Mouse (Mus musculus) heart, postnatal 10 days (tissue): ENCODE measurements around the gene Pisd. TPM values are rescaled to one million over a fixed set of nuclear protein-coding genes. Genes with fewer than 3 reads are reported as not detected.
"Not testable (repeated sequence)": the region's sequence is repeated elsewhere in the genome, so short reads cannot be mapped to it uniquely, and the experiment has no call there.

Experiments
- DNase-seq, 2 experiments: peaks; one replicate each; pipeline ENCODE4 v3.0.0; 2021
- intact Hi-C: fragments of 180-260 bp; cut with DNase I; formaldehyde crosslinking; loops from one replicate; pipeline ENCODE4 v1.15.1; 2025
- total RNA-seq, 2 experiments: library from RNA; stranded (reverse); gene quantifications; 2 replicates each; pipeline ENCODE4 v1.2.3; 2021

Gene Pisd
- total RNA-seq, 2 experiments from 2014 or later: 32.1 to 36.6 TPM

DNA sequence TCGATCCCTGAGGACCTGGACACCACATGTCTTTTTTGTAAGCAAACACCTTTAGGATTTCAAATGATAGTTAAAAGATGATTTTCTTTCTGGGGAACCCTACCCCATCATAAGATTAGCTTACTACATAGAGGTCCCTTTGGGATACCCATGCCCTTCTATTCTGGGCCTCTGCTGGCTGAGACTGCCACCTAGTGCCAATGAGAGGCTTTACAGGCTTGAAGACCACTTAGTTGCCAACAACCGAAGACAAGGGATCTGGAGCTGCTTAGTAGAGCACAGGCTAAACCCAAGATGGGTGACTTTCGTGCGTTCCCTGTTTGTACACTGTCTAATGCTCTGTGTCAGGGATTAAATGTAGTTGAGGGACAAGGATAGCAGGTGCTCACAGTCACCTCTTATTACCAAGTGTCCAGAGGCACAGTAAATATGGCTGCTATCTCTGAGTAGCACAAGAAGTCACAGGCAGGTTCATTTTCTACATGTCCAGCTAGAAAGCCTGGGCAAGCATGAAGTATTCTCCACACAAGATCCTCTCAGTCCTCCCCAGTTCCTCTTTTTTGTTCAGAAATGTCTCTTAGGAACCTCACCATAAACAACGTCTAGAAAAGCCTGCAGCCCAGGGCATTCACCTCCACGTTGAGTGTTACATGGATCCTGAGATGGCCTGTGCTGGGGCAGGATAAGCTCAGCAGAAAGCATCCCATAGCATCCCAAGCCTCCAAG lies 37.6 kb downstream of the Pisd start:
- peak; percentile 72 to 78 for DNase-seq
- intact Hi-C loops: loop anchor here (1.0 to 2.0 kb wide), 2 partner anchors 34 to 159 kb away; no protein-coding TSS in a partner anchor

- DNase-seq: peak; percentile 88 to 90
- intact Hi-C loops: loop anchor here (2.0 kb wide), 1 partner anchor 157 kb away; no protein-coding TSS in a partner anchor
Measured at GRCm38 (mm10) chr5:32745705-32746655, 39.5 kb downstream of the Pisd start.

DNA sequence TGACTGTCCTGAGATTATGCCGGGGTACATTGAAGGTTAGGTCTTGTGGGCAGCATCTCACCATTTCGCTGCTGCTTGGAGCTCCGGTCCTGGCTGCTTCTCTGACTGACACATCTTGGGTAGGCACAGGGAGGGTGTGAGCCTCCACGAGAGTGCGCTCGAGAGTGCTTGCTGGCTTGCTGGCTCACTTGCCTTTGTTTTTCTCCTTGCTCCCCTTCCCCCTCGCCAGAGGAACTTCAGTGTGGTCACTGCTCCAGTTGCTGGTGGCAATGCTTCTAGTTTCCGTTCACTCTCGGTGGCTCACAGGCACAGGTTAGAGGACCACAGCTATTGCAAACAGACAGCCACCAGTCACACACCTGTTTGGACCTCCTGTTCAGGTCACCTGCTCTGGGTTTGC lies 43.3 kb downstream of the Pisd start:
- peak in 1 of 2 experiments; percentile 24 for DNase-seq
- intact Hi-C loops: no loop called here

DNA sequence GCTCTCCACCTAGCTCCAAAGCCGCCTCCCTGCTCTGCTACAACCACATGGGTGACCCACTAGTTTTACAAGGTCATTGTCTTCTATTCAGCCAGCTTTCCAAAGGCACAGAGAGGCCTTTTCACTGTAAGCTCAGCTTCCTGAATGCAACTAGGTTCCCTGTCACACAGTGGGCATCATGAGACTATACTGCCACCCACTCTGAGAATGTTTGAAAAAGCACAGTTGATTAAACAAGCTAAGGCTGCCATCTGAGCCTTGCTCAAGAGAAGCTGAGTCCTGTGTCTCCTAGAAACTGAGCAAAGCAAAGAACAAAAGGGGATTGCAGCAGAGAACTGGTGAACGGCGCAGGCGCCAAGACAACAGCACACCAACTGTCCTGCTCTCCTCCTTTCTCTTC lies 44.1 kb downstream of the Pisd start:
- intact Hi-C loops, DNase-seq: not testable (repeated sequence)

DNA sequence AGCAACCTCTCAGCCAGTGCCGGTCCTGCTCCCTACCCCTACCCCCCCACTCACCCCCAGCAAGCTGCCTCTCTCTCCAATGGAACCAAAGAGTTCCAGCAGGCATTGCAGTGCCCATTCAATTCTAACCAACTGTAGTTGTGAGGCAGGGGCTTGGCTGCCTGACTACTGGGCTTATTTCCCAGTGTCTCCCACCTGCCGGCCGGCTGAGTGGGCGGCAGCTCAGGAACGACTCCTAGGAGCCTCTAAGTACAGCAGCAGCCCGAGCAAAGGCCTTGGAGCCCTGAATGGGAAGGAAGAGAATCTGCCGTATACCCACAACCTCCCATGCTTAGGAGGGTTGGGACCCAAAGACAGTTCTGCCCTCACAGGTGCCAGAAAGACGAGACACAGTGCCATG lies 44.6 kb downstream of the Pisd start:
- DNase-seq, intact Hi-C loops: not testable (repeated sequence)

- intact Hi-C loops: no loop called here
- no peak for DNase-seq
Measured at GRCm38 (mm10) chr5:32740138-32740537, 45.3 kb downstream of the Pisd start.

DNA sequence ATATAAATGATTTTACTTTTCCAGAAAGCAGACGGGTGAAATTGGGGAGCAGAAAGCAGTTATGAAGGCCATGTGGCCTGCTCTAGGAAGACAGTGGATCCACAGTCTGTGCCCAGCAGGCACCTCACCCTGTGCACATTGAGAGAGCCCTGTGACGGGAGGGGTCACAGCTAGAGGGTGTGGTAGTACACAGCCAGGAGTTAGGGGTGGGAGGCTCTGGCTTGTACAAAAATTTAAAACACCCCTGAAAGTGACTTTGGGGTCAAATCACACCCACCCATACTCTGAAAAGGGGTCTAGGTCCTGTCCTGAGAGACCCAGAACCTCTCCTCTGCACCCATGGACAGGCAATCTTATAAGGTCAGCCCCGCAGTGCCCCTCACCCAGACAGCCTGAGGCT lies 48.7 kb downstream of the Pisd start:
- DNase-seq, intact Hi-C loops: not testable (repeated sequence)

GRCm38 (mm10) chr5:32735779-32736178 lies 49.7 kb downstream of the Pisd start:
- no peak for DNase-seq
- intact Hi-C loops: no loop called here

GRCm38 (mm10) chr5:32733892-32734291 lies 51.6 kb downstream of the Pisd start:
- DNase-seq, intact Hi-C loops: not testable (repeated sequence)

GRCm38 (mm10) chr5:32728851-32729250 lies 56.6 kb downstream of the Pisd start:
- peak in 1 of 2 experiments; percentile 15 for DNase-seq
- intact Hi-C loops: no loop called here

GRCm38 (mm10) chr5:32728300-32728699 lies 57.1 kb downstream of the Pisd start:
- intact Hi-C loops: no loop called here
- DNase-seq: no peak

GRCm38 (mm10) chr5:32725397-32725796 lies 60.0 kb downstream of the Pisd start:
- intact Hi-C loops, DNase-seq: not testable (repeated sequence)

GRCm38 (mm10) chr5:32723981-32724380 lies 61.5 kb downstream of the Pisd start:
- no peak for DNase-seq
- intact Hi-C loops: no loop called here

GRCm38 (mm10) chr5:32722711-32723110 lies 62.7 kb downstream of the Pisd start:
- intact Hi-C loops, DNase-seq: not testable (repeated sequence)

DNA sequence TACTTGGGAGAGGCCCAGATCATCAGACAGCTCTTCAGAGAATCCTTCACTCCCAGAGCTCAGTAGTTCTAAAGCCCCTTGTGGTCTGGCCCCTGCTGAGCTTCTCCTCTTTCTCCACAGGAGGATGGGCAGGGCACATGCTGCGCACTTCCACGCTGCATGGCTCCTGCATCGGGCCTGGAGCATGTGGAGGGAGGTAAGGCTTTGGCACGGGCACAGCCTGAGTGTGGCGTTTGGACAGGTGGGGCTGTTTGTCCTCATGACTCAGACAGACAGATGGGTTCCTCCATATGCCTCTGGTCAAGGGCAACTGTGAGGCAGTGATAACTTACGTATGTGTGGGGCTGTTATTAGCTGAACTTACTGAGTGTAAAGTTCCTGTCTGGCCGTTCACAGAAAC lies 63.2 kb downstream of the Pisd start:
- intact Hi-C loops: no loop called here

GRCm38 (mm10) chr5:32721316-32721715 lies 64.1 kb downstream of the Pisd start:
- intact Hi-C loops: no loop called here
- no peak for DNase-seq

More for the DNA sequence above, 63.2 kb downstream of the Pisd start:
- DNase-seq: no peak

- intact Hi-C loops: no loop called here
Measured at GRCm38 (mm10) chr5:32720416-32720815, 65.0 kb downstream of the Pisd start.

GRCm38 (mm10) chr5:32718916-32719315 lies 66.5 kb downstream of the Pisd start:
- no peak for DNase-seq
- intact Hi-C loops: loop anchor here (5.0 kb wide), 1 partner anchor 313 kb away; no protein-coding TSS in a partner anchor

More at GRCm38 (mm10) chr5:32720416-32720815, 65.0 kb downstream of the Pisd start:
- no peak for DNase-seq

- intact Hi-C loops: loop anchor here (5.0 kb wide), 1 partner anchor 315 kb away; no protein-coding TSS in a partner anchor
- DNase-seq: no peak
Measured at GRCm38 (mm10) chr5:32717726-32718125, 67.7 kb downstream of the Pisd start.

- intact Hi-C loops: loop anchor here (1.0 kb wide), 1 partner anchor 33 kb away; no protein-coding TSS in a partner anchor
- DNase-seq: peak; percentile 91 to 92
Measured at GRCm38 (mm10) chr5:32713703-32714467, 71.6 kb downstream of the Pisd start.
